Mouse (Mus musculus): ENCODE data around the gene A630095N17Rik.

DNA sequence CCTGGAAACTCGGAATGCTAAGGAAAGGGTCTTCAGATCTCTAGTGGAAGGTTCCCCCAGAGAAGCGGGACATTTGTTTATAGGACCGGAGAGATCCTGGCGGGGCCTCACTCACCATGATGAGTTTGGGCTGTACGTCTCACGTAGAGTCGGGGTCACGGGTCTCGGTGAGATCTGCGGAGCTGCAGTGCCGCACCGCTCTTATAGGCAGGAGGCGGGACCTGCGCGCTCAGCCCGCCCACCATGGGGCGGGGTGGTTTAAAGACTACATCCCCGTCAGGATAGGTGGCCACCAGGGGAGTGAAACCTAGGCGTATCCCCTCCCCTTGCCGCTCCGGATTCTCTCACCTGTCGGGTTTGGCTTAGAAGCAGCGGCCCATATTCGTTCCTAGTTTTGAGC lies 12.8 kb downstream of the A630095N17Rik start:
- TF ChIP-seq GATA1 (IDR thresholded peaks at IDR 0.05; ENCODE audit: borderline replicate concordance, low read length), result no peak
- no peak for TF ChIP-seq FLI1 (IDR thresholded peaks at IDR 0.05; ENCODE audit: low read length)

All from megakaryocyte, embryonic 14.5 days (primary cell).